Mouse (Mus musculus): ENCODE data around the gene Rgs19. TPM values are rescaled to one million over a fixed set of nuclear protein-coding genes. Genes with fewer than 3 reads are reported as not detected.

The Rgs19 gene
- total RNA-seq, 2 experiments from 2014 or later: 16.4 to 20.1 TPM

DNA sequence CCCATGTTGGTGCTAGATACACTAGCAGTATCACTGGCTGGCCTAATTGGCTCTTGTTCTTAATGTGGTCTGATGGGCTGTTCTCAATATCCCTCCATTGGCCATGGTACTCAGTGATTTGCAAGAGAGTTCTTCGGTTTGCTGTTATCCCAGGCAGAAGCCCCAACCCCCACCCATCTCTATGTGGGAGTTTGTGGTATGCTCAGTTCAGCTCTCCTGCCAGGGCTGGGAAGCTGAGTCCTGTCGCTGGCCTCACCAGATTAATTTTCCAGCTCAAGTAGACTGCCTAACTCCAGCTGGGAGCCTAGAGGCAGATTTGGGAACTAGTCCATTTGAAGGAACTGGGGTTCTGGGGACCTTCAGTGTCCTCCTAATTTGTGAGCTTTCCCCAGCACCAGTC is 36.3 kb downstream of the Rgs19 start:
- no peak for DNase-seq (ENCODE audit: low spot score in 2 of 2)

DNA sequence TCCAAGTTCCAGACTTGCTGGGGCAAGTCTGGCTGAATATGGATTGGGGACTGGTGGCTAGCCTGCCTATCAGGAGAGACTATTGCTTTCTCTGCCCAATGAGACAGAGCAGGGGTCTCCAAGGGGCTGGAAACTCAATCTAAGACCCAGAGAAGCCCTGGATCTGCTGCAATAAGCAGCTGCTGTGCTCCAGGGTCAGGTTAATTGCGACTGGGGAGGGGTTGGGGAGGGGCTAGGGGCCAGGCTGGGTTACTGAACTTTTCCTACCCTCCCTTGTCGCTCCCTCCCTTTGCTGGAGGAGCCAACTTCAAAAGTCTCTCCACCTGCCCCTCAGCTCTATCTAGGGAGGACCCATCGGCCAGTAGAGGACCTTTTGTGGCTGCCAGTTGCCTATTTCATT is 37.0 kb downstream of the Rgs19 start, which contains the start of gene Gm29797:
Gene Gm29797 (plus strand): TSS at position 301 of the 400 bp plus-strand sequence.
- no peak for DNase-seq (ENCODE audit: low spot score in 2 of 2)

DNA sequence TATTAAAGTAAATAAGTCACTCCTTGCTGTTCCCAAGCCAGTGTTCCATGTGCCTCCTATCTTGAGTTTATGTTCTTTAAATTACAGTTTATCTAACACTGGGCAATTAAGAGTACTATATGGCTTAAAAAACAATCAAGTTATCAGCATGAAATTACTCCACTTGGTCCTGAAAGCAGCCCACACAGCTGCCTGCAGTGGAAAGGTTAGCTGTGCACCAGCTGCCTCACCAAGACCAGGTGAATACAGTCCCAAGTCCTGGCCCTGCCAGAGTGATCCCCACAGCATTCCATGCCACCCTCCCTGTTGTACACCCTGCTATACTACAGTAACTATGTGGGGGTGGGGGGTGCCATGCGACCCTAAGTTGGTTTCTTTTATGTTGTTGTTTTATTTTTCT is 40.3 kb downstream of the Rgs19 start:
- DNase-seq (ENCODE audit: low spot score in 2 of 2): no peak

DNA sequence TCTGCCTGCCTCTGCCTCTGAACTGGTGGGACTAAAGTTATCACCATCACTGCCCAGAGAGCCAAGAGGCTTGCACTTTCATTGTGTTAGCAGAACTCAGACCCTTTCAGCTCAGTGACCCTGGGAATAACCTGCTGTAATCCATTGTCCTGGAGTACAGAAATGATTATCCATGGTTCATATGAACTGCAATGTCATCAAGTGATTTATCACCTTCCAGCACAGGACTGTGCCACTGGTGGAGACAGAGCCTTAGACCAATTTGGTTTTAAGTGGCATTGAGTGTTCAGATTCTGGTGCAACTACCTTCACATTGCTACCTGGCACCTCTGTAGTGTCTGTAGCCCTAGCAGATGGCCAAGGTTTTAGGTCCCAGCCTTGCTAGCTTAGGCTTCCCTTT is 40.7 kb downstream of the Rgs19 start:
- DNase-seq (ENCODE audit: low spot score in 2 of 2): no peak

DNA sequence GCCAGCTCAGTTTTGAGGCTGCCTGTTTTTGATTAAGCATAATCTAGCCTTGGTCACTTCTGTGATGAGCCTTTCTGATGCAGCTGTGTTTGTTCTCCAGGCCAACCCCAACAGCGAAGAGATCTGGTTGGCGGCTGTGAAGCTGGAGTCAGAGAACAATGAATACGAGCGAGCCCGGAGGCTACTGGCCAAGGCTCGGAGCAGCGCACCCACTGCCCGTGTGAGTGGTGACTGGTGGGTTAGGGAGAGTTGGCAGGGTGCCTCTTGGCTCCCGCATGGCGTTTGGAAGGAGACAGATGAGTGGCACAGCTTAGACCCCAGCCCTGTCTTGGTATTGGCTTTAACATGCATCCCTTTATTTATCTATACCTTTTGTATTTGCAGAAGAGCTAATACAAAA is 44.9 kb downstream of the Rgs19 start:
- DNase-seq (ENCODE audit: low spot score in 2 of 2): no peak

DNA sequence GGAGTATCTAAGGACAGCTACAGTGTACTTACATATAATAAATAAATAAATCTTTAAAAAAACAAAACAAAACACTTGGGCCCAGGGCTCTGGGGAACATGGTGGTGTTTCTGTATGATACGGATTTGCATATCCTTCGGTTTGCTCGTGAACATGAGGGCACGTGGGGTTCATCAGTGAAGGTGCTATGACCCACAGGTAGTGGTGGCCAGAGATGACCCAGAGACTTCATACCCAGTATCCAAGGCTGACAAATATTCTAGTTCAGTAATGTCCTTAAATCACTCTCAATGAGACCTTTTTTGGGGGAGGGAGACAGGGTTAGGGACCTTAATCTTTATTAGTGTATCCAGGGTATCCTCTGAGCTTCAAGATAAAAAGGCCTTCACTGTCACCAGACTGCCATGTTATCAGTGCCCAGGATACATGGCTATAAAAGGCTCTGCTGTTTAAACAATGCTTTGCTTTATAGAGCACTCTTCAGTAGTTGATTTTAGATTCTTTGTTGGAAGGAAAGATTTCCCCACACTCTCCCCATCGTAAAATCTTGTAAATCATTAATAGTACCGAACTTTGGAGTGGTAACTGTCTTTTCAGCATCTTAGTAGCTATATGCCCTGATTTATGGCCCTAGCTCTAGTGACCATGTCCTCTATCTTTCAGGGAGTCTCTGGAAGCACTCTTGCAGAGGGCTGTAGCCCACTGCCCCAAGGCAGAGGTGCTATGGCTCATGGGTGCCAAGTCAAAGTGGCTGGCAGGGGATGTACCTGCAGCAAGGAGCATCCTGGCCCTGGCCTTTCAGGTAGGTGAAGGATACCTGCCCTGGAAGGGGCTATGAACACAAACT is 46.9 kb downstream of the Rgs19 start:
- no peak for DNase-seq (ENCODE audit: low spot score in 2 of 2)

DNA sequence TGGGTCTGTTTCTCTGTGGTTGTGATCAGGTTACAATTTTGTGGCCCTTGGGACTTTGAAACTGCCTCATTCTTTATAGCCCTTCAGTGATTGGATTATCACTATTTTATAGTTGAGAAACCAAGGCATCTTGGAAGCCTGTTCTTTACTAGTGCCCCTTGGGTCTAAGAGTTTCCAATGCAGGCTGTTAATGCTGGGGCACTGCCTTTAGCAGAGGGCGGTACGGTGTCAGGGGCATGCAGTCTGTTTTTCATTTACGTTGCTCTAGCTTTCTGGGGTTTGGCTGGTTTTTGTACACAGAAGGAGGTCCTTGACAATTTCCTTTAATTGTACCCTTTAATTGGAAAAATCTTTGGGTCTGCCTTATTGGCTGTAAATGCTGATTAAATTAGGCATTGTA is 48.1 kb downstream of the Rgs19 start:
- DNase-seq (ENCODE audit: low spot score in 2 of 2): no peak

DNA sequence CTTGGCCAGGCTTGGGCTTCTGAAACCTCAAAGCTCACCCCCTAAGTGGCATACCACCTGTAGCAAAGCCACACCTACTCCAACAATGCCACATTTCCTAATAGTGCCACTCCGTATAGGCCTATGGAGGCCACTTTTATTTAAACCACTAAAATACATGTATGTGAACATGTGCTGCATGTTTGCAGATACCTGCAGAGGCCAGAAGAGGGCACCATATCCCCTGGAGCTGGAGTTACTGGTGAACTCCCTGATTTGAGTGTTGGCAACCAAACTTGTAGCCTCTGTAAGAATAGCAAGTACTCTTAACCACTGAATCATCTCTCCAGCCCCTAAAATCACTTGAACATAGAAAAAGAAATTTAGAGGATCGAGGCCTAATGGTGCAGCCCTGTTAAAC is 49.4 kb downstream of the Rgs19 start:
- DNase-seq (ENCODE audit: low spot score in 2 of 2): peak in 1 of 2 experiments; percentile 30

Other genes with a start within 250 kb of the Rgs19 start
- gene Zbtb46, start 234.6 kb downstream of the Rgs19 start, total RNA-seq (2021): 10 to 100 TPM; 10.1 to 12.0 TPM
- not detected for gene Abhd16b, start 200.8 kb downstream of the Rgs19 start, total RNA-seq (2021)
- gene Tpd52l2, start 196.8 kb downstream of the Rgs19 start, total RNA-seq (2021): 10 to 100 TPM; 86.8 to 93.0 TPM
- gene Dnajc5, start 173.5 kb downstream of the Rgs19 start, total RNA-seq (2021): 10 to 100 TPM; 84.7 to 88.0 TPM
- gene Uckl1, start 109.1 kb downstream of the Rgs19 start, total RNA-seq (2021): 10 to 100 TPM; 40.2 to 49.9 TPM
- 10 to 100 TPM; 41.9 to 43.9 TPM for gene Prpf6, start 102.1 kb downstream of the Rgs19 start, total RNA-seq (2021)
- gene Zfp512b, start 101.2 kb downstream of the Rgs19 start, total RNA-seq (2021): 10 to 100 TPM; 49.8 to 51.4 TPM
- gene Samd10, start 94.8 kb downstream of the Rgs19 start, total RNA-seq (2021): 1 to 10 TPM; 1.7 to 1.9 TPM
- under 1 TPM in 1 of 2 experiments, not detected in 1; 0.36 TPM for gene Gm29797, start 36.9 kb downstream of the Rgs19 start, total RNA-seq (2021)
- gene Sox18, start 22.3 kb downstream of the Rgs19 start, total RNA-seq (2021): 10 to 100 TPM; 33.9 to 34.4 TPM
- 1 to 10 TPM; 7.5 to 9.7 TPM for gene Tcea2, start 13.7 kb downstream of the Rgs19 start, total RNA-seq (2021)
- gene Lkaaear1, start 4.5 kb upstream of the Rgs19 start, total RNA-seq (2021): not detected
- not detected for gene Oprl1, start 21.0 kb upstream of the Rgs19 start, total RNA-seq (2021)
- gene Myt1, start 69.4 kb upstream of the Rgs19 start, total RNA-seq (2021): under 1 TPM in 1 of 2 experiments, not detected in 1; 0.29 TPM
- gene Pcmtd2, start 143.9 kb upstream of the Rgs19 start, total RNA-seq (2021): 10 to 100 TPM; 26.2 to 28.5 TPM
- 10 to 100 TPM; 12.4 to 13.2 TPM for gene Polr3k, start 170.4 kb upstream of the Rgs19 start, total RNA-seq (2021)